ENCODE assay signal across 29 mouse cellular contexts in genomic region chr5:140806252-140806651, GRCm38 (mm10). TPM values are rescaled to one million over a fixed set of nuclear protein-coding genes. Genes with fewer than 3 reads are reported as not detected.
DNase-seq lines count a peak whose midpoint lies in the region; ATAC-seq and TF ChIP-seq lines count a peak whose summit lies in the region.
"Had no signal": no experiment of that assay in that cellular context is flagged by ENCODE, and none has a peak within 500 bp of the region (broad histone marks: within the 10 kb centered on the region; RNA-seq: fewer than 3 reads in every experiment).

No protein-coding gene starts in this region.

- H3K9ac ChIP-seq in intestine, embryonic 14.5 days (ENCODE audit: low read length) = no peak overlapping the region
- H3K9ac ChIP-seq in intestine, embryonic 15.5 days = no peak overlapping the region
- no peak overlapping the region for H3K9ac ChIP-seq in lung, embryonic 14.5 days
- no peak overlapping the region for H3K9ac ChIP-seq in lung, postnatal 0 days (replicated peaks; ENCODE audit: low read depth)
- H3K9ac ChIP-seq in stomach, postnatal 0 days (ENCODE audit: low read length) = no peak overlapping the region; the same call in 1 of the 2 replicates
- no peak overlapping the region for H3K9ac ChIP-seq in kidney, embryonic 15.5 days
- H3K9ac ChIP-seq: embryonic facial prominence, embryonic 13.5 days; forebrain, postnatal 0 days; hindbrain, embryonic 15.5 days; midbrain, embryonic 13.5 days; stomach, embryonic 15.5 days had no signal

- H3K36me3 ChIP-seq in intestine, embryonic 14.5 days (ENCODE audit: control insufficient read depth, insufficient read depth, low read length) = peaks cover 3% of the 10 kb centered on the region; the same call in 1 of the 2 replicates
- H3K36me3 ChIP-seq in intestine, embryonic 15.5 days = no peaks in the 10 kb centered on the region
- H3K36me3 ChIP-seq in lung, embryonic 14.5 days (ENCODE audit: insufficient read depth) = no peaks in the 10 kb centered on the region
- no peaks in the 10 kb centered on the region for H3K36me3 ChIP-seq in lung, postnatal 0 days (ENCODE audit: insufficient read depth, low read length)
- no peaks in the 10 kb centered on the region; the same call in 1 of the 2 replicates for H3K36me3 ChIP-seq in stomach, postnatal 0 days (ENCODE audit: control insufficient read depth, insufficient read depth, low read length)
- H3K36me3 ChIP-seq in kidney, embryonic 15.5 days = no peaks in the 10 kb centered on the region
- H3K36me3 ChIP-seq: embryonic facial prominence, embryonic 13.5 days; hindbrain, embryonic 15.5 days; midbrain, embryonic 13.5 days; stomach, embryonic 15.5 days had no signal

- POLR2A ChIA-PET in Patski (lab: Charles Lee) = interaction anchor here (0.6 to 0.7 kb wide), 3 partner anchors 12 to 1612 kb away, joined by 3 to 5 read pairs (median 4); no protein-coding TSS in a partner anchor

- no peak for DNase-seq in intestine, embryonic 14.5 days (ENCODE audit: low spot score)
- no peak for DNase-seq in lung, embryonic 14.5 days
- no peak for DNase-seq in lung, postnatal 0 days (ENCODE audit: low spot score)
- no peak for DNase-seq in Patski (ENCODE audit: low read depth, low spot score)
- DNase-seq in stomach, postnatal 0 days (ENCODE audit: low spot score) = no peak
- DNase-seq: adrenal gland, postnatal 10 days; B cell, adult 2 months; cerebellum, adult 11 months; cerebellum, adult 9-10 months; cerebellum, postnatal 36 days; embryo, embryonic 11 days; forebrain, postnatal 0 days; gastrocnemius, postnatal 10 days; heart, adult 18-20 months; kidney, adult 11 months; kidney, postnatal 25 days; left cerebral cortex, postnatal 4 days; liver; lung, postnatal 4 days; right cerebral cortex, postnatal 25 days; thymus, adult 18-20 months; thymus, postnatal 25 days had no signal

- CTCF ChIA-PET in Patski (lab: Charles Lee) = interaction anchor here (1.2 to 1.6 kb wide), 3 partner anchors 9 to 12 kb away, joined by 4 to 9 read pairs (median 6); no protein-coding TSS in a partner anchor

- in situ Hi-C loops in Patski (cut with MboI; ENCODE audit: low pct_unique_long_range_greater_than_20kb) = no loop called here

- 75% methylated on average over 2 of the region's 2 CpGs for WGBS in intestine, embryonic 14.5 days
- 82% methylated on average over 2 of the region's 2 CpGs for WGBS in intestine, embryonic 15.5 days
- 79% methylated on average over 2 of the region's 2 CpGs for WGBS in lung, embryonic 14.5 days
- WGBS in lung, postnatal 0 days = 75% methylated on average over 2 of the region's 2 CpGs
- 80% methylated on average over 2 of the region's 2 CpGs for WGBS in stomach, postnatal 0 days
- WGBS in kidney, embryonic 15.5 days = 87% methylated on average over 2 of the region's 2 CpGs

- TF ChIP-seq CTCF in lung, embryonic 14.5 days (IDR thresholded peaks at IDR 0.05; ENCODE audit: low read depth) = no peak
- TF ChIP-seq CTCF in lung, postnatal 0 days (IDR thresholded peaks at IDR 0.05) = no peak
- TF ChIP-seq CTCF in Patski (IDR thresholded peaks at IDR 0.05) = no peak
- no peak for TF ChIP-seq CTCF in stomach, postnatal 0 days (IDR thresholded peaks at IDR 0.05; ENCODE audit: low read depth)

- H3K27me3 ChIP-seq in intestine, embryonic 14.5 days (replicated peaks; ENCODE audit: control insufficient read depth, insufficient read depth, low read length) = no peaks in the 10 kb centered on the region
- no peaks in the 10 kb centered on the region for H3K27me3 ChIP-seq in intestine, embryonic 15.5 days (replicated peaks)
- H3K27me3 ChIP-seq in lung, embryonic 14.5 days (ENCODE audit: insufficient read depth, low read length) = no peaks in the 10 kb centered on the region
- no peaks in the 10 kb centered on the region for H3K27me3 ChIP-seq in lung, postnatal 0 days (replicated peaks; ENCODE audit: insufficient read depth, low read length)
- H3K27me3 ChIP-seq in Patski = no peaks in the 10 kb centered on the region
- no peaks in the 10 kb centered on the region for H3K27me3 ChIP-seq in stomach, postnatal 0 days (ENCODE audit: control insufficient read depth, insufficient read depth, low read length)
- no peaks in the 10 kb centered on the region for H3K27me3 ChIP-seq in kidney, embryonic 15.5 days
- H3K27me3 ChIP-seq: embryonic facial prominence, embryonic 13.5 days; hindbrain, embryonic 15.5 days; midbrain, embryonic 13.5 days; stomach, embryonic 15.5 days had no signal

- H3K4me1 ChIP-seq in intestine, embryonic 14.5 days (replicated peaks; ENCODE audit: control insufficient read depth, insufficient read depth, low read length) = peaks cover 18% of the 10 kb centered on the region
- 0 out of 2 replicates have a peak, but pooled peaks cover 2% of the 10 kb centered on the region for H3K4me1 ChIP-seq in intestine, embryonic 15.5 days (replicated peaks)
- H3K4me1 ChIP-seq in lung, embryonic 14.5 days (ENCODE audit: insufficient read depth) = peaks cover 7% of the 10 kb centered on the region
- H3K4me1 ChIP-seq in lung, postnatal 0 days (ENCODE audit: insufficient read depth, low read depth, low read length) = peaks cover 16% of the 10 kb centered on the region
- H3K4me1 ChIP-seq in stomach, postnatal 0 days (replicated peaks; ENCODE audit: control insufficient read depth, insufficient read depth) = no peaks in the 10 kb centered on the region; the same call in 1 of the 2 replicates
- peaks cover 39% of the 10 kb centered on the region for H3K4me1 ChIP-seq in kidney, embryonic 15.5 days

- ATAC-seq in intestine, embryonic 14.5 days (replicated peaks; ENCODE audit: low FRiP score, low TSS enrichment, low read depth) = no peak
- ATAC-seq in intestine, embryonic 15.5 days = no peak
- peak; percentile 14; the same call in 1 of the 2 replicates for ATAC-seq in lung, embryonic 14.5 days (ENCODE audit: insufficient read depth)
- no peak for ATAC-seq in lung, postnatal 0 days
- peak; percentile 21 for ATAC-seq in Patski
- ATAC-seq in stomach, postnatal 0 days (ENCODE audit: low FRiP score, low TSS enrichment) = no peak
- ATAC-seq in kidney, embryonic 15.5 days (replicated peaks; ENCODE audit: low FRiP score) = no peak
- ATAC-seq: forebrain, postnatal 0 days; midbrain, embryonic 13.5 days had no signal

- no peak overlapping the region for H3K4me2 ChIP-seq in intestine, embryonic 14.5 days (ENCODE audit: low read length)
- H3K4me2 ChIP-seq in intestine, embryonic 15.5 days (replicated peaks) = no peak overlapping the region
- H3K4me2 ChIP-seq in lung, embryonic 14.5 days = no peak overlapping the region
- H3K4me2 ChIP-seq in lung, postnatal 0 days (replicated peaks; ENCODE audit: low read depth, low read length) = no peak overlapping the region
- no peak overlapping the region for H3K4me2 ChIP-seq in stomach, postnatal 0 days (replicated peaks; ENCODE audit: low read depth)
- no peak overlapping the region for H3K4me2 ChIP-seq in kidney, embryonic 15.5 days
- H3K4me2 ChIP-seq: embryonic facial prominence, embryonic 13.5 days; heart, embryonic 11.5 days; hindbrain, embryonic 15.5 days; midbrain, embryonic 13.5 days; stomach, embryonic 15.5 days had no signal

- no peak overlapping the region for H3K4me3 ChIP-seq in intestine, embryonic 14.5 days (ENCODE audit: low read depth, low read length)
- no peak overlapping the region for H3K4me3 ChIP-seq in intestine, embryonic 15.5 days (replicated peaks)
- H3K4me3 ChIP-seq in lung, embryonic 14.5 days (ENCODE audit: low read depth, low read length) = no peak overlapping the region
- H3K4me3 ChIP-seq in lung, postnatal 0 days (ENCODE audit: low read depth, low read length) = no peak overlapping the region
- no peak overlapping the region for H3K4me3 ChIP-seq in stomach, postnatal 0 days (ENCODE audit: low read depth, low read length)
- H3K4me3 ChIP-seq in kidney, embryonic 15.5 days (replicated peaks) = no peak overlapping the region
- H3K4me3 ChIP-seq: embryonic facial prominence, embryonic 13.5 days; hindbrain, embryonic 15.5 days; midbrain, embryonic 13.5 days; stomach, embryonic 15.5 days had no signal

- TF ChIP-seq EP300 in lung, postnatal 0 days (IDR thresholded peaks at IDR 0.05) = no peak
- no peak for TF ChIP-seq EP300 in stomach, postnatal 0 days (optimal IDR thresholded peaks at IDR 0.05)

- H3K9me3 ChIP-seq in intestine, embryonic 14.5 days (ENCODE audit: control insufficient read depth, low read length) = no peaks in the 10 kb centered on the region
- no peaks in the 10 kb centered on the region for H3K9me3 ChIP-seq in intestine, embryonic 15.5 days
- H3K9me3 ChIP-seq in lung, embryonic 14.5 days (ENCODE audit: low read depth, low read length) = no peaks in the 10 kb centered on the region
- no peaks in the 10 kb centered on the region for H3K9me3 ChIP-seq in lung, postnatal 0 days (ENCODE audit: low read length)
- H3K9me3 ChIP-seq in stomach, postnatal 0 days (ENCODE audit: control insufficient read depth, low read length) = no peaks in the 10 kb centered on the region
- no peaks in the 10 kb centered on the region for H3K9me3 ChIP-seq in kidney, embryonic 15.5 days (replicated peaks)
- H3K9me3 ChIP-seq: embryonic facial prominence, embryonic 13.5 days; hindbrain, embryonic 15.5 days; midbrain, embryonic 13.5 days; stomach, embryonic 15.5 days had no signal

- peak overlapping the region; percentile 48 for H3K27ac ChIP-seq in intestine, embryonic 14.5 days (ENCODE audit: low read depth)
- no peak overlapping the region; the same call in 1 of the 2 replicates for H3K27ac ChIP-seq in intestine, embryonic 15.5 days
- no peak overlapping the region; the same call in 1 of the 2 replicates for H3K27ac ChIP-seq in lung, embryonic 14.5 days (ENCODE audit: low read depth)
- H3K27ac ChIP-seq in lung, postnatal 0 days (ENCODE audit: low read length) = no peak overlapping the region
- peak overlapping the region; percentile 76 for H3K27ac ChIP-seq in stomach, postnatal 0 days (replicated peaks)
- no peak overlapping the region for H3K27ac ChIP-seq in kidney, embryonic 15.5 days
- H3K27ac ChIP-seq: embryonic facial prominence, embryonic 13.5 days; hindbrain, embryonic 15.5 days; midbrain, embryonic 13.5 days; stomach, embryonic 15.5 days had no signal

RNA-seq across cellular contexts. Expression of gene Gna12, which starts 24.0 kb away (rescaled TPM):
- polyA plus RNA-seq in intestine, embryonic 14.5 days (2014; fragmentation: Nextera tagmentation; extraction: Ambion mirVana) = 15.7 and 17.7 TPM in 2 replicates
- polyA plus RNA-seq in intestine, embryonic 15.5 days (2015; fragmentation: Nextera tagmentation; extraction: Ambion mirVana) = 29.5 and 37.8 TPM in 2 replicates
- 63.0 and 77.1 TPM in 2 replicates for polyA plus RNA-seq in lung, embryonic 14.5 days (2014; fragmentation: Nextera tagmentation; extraction: Ambion mirVana)
- 25.4 and 32.0 TPM in 2 replicates for polyA plus RNA-seq in lung, postnatal 0 days (2015; fragmentation: Nextera tagmentation; extraction: Ambion mirVana)
- 80.5 TPM for polyA plus RNA-seq in Patski (2021)
- 19.6 and 24.8 TPM in 2 replicates for polyA plus RNA-seq in stomach, postnatal 0 days (2015; fragmentation: Nextera tagmentation; extraction: Ambion mirVana)
- 15.9 and 16.1 TPM in 2 replicates for polyA plus RNA-seq in kidney, embryonic 15.5 days (2015; fragmentation: Nextera tagmentation; extraction: Ambion mirVana)

Comparison
In these comparisons a context has a peak if more than half of its experiments do, and no peak if none do; other contexts are left out.
1. ATAC-seq: peak in lung, embryonic 14.5 days (single experiment) and Patski (single experiment); none in intestine, embryonic 14.5 days (single experiment), intestine, embryonic 15.5 days (single experiment), lung, postnatal 0 days (single experiment), stomach, postnatal 0 days (single experiment) and kidney, embryonic 15.5 days (single experiment).
2. H3K27ac ChIP-seq: peak in intestine, embryonic 14.5 days (single experiment) and stomach, postnatal 0 days (single experiment); none in intestine, embryonic 15.5 days (single experiment), lung, embryonic 14.5 days (single experiment), lung, postnatal 0 days (single experiment) and kidney, embryonic 15.5 days (single experiment).